Mouse (Mus musculus) myocyte (in vitro differentiated cells): ENCODE results near the gene Aagab. TPM values are rescaled to one million over a fixed set of nuclear protein-coding genes. Genes with fewer than 3 reads are reported as not detected.

ENCODE experiments used
- H3K27me3 ChIP-seq: one replicate; pipeline ENCODE4 v1.6.1; 2011; ENCODE audit not compliant: control insufficient read depth, insufficient read depth, insufficient read length
- H3K36me3 ChIP-seq: one replicate; pipeline ENCODE4 v1.6.1; 2011; ENCODE audit not compliant: control insufficient read depth, insufficient read depth
- H3K4me2 ChIP-seq: one replicate; pipeline ENCODE4 v1.6.1; 2011; ENCODE audit warnings: low read depth, control low read depth
- H3K4me3 ChIP-seq: one replicate; pipeline ENCODE4 v1.5.1; 2011; ENCODE audit warnings: mild to moderate bottlenecking, control low read depth, moderate library complexity
- H3K79me2 ChIP-seq: one replicate; pipeline ENCODE4 v1.6.1; 2011; ENCODE audit not compliant: control insufficient read depth, insufficient read depth
- H3ac ChIP-seq: one replicate; pipeline ENCODE4 v1.6.1; 2011; ENCODE audit not compliant: control insufficient read depth, insufficient read length
- CEBPB ChIP-seq: IDR thresholded peaks from 2 replicates; pipeline ENCODE4 v1.6.1; 2011; ENCODE audit warnings: mild to moderate bottlenecking, moderate library complexity; ENCODE audit not compliant: poor library complexity, insufficient read depth, severe bottlenecking
- E2F4 ChIP-seq: IDR thresholded peaks from one replicate; pipeline ENCODE4 v1.6.1; 2011; ENCODE audit warnings: mild to moderate bottlenecking, control low read depth, moderate library complexity; ENCODE audit not compliant: insufficient read depth
- MAX ChIP-seq: IDR thresholded peaks from one replicate; pipeline ENCODE4 v1.6.1; 2011; ENCODE audit warnings: low read depth, mild to moderate bottlenecking, control low read depth
- MYOD1 ChIP-seq, 3 experiments: IDR thresholded peaks; one replicate each; pipeline ENCODE4 v1.6.1; 2011; ENCODE audit warnings: control low read depth in 2 of 3, low read depth in 2 of 3, mild to moderate bottlenecking in 2 of 3, moderate library complexity in 1 of 3; ENCODE audit not compliant: insufficient read length in 2 of 3, control insufficient read depth in 1 of 3
- MYOG ChIP-seq, 3 experiments: IDR thresholded peaks; one replicate each; pipeline ENCODE4 v1.6.1; 2011; ENCODE audit warnings: control low read depth in 2 of 3, low read depth in 2 of 3, mild to moderate bottlenecking in 2 of 3; ENCODE audit not compliant: insufficient read length in 2 of 3, control insufficient read depth in 1 of 3, insufficient read depth in 1 of 3
- POLR2A ChIP-seq: IDR thresholded peaks from one replicate; pipeline ENCODE4 v1.6.1; 2011; ENCODE audit warnings: low read depth, mild to moderate bottlenecking, control low read depth, moderate library complexity; ENCODE audit not compliant: insufficient read length
- POLR2AphosphoS2 ChIP-seq: IDR thresholded peaks from one replicate; pipeline ENCODE4 v1.6.1; 2011; ENCODE audit warnings: low read depth, control low read depth; ENCODE audit not compliant: insufficient read length
- REST ChIP-seq: IDR thresholded peaks from one replicate; pipeline ENCODE4 v1.6.1; 2011; ENCODE audit warnings: mild to moderate bottlenecking, control low read depth, moderate library complexity; ENCODE audit not compliant: insufficient read depth, insufficient read length
- SRF ChIP-seq: IDR thresholded peaks from one replicate; pipeline ENCODE4 v1.6.1; 2011; ENCODE audit warnings: low read depth; ENCODE audit not compliant: control insufficient read depth, insufficient read length
- TCF12 ChIP-seq: IDR thresholded peaks from one replicate; pipeline ENCODE4 v1.6.1; 2011; ENCODE audit warnings: mild to moderate bottlenecking, control low read depth; ENCODE audit not compliant: poor library complexity, insufficient read depth, severe bottlenecking
- TCF3 ChIP-seq: IDR thresholded peaks from one replicate; pipeline ENCODE4 v1.6.1; 2011; ENCODE audit warnings: low read depth, control low read depth; ENCODE audit not compliant: insufficient read length
- USF1 ChIP-seq: IDR thresholded peaks from one replicate; pipeline ENCODE4 v1.6.1; 2011; ENCODE audit warnings: low read depth, mild to moderate bottlenecking, control low read depth, moderate library complexity
- polyA plus RNA-seq: library from polyadenylated mRNA; unstranded; fragments of >200 nt; fragmentation: generic; extraction: Trizol; gene quantifications from one replicate; pipeline ENCODE4 v1.2.1, GENCODE M21; 2012; ENCODE audit warnings: missing spikeins

Aagab gene
- polyA plus RNA-seq, 1 experiment = 10.4 TPM

GRCm38 (mm10) chr9:63589209-63589608, 13.3 kb upstream of the Aagab start:
- H3K79me2 ChIP-seq = no peaks in the 10 kb centered on the region
- no peaks in the 10 kb centered on the region for H3K27me3 ChIP-seq
- TF ChIP-seq MYOD1 (IDR thresholded peaks at IDR 0.05; ENCODE audit: control insufficient read depth in 1 of 3, insufficient read length in 2 of 3, low read depth in 2 of 3) (no peak), TCF12 (no peak), POLR2AphosphoS2 (no peak), MAX (no peak), MYOG (IDR thresholded peaks at IDR 0.05; ENCODE audit: control insufficient read depth in 1 of 3, insufficient read depth in 1 of 3, insufficient read length in 2 of 3, low read depth in 2 of 3) (no peak), SRF (no peak), USF1 (no peak)
- H3K4me2 ChIP-seq = no peak overlapping the region
- H3K4me3 ChIP-seq = no peak overlapping the region
- no peak overlapping the region for H3ac ChIP-seq
- H3K36me3 ChIP-seq = no peaks in the 10 kb centered on the region

- H3K4me3 ChIP-seq = no peak overlapping the region
- TF ChIP-seq REST (no peak), TCF12 (no peak), SRF (no peak), TCF3 (no peak), MYOD1 (IDR thresholded peaks at IDR 0.05; ENCODE audit: control insufficient read depth in 1 of 3, insufficient read length in 2 of 3, low read depth in 2 of 3) (no peak), USF1 (no peak), MAX (no peak), MYOG (IDR thresholded peaks at IDR 0.05; ENCODE audit: control insufficient read depth in 1 of 3, insufficient read depth in 1 of 3, insufficient read length in 2 of 3, low read depth in 2 of 3) (no peak), POLR2AphosphoS2 (no peak), E2F4 (no peak)
- no peaks in the 10 kb centered on the region for H3K27me3 ChIP-seq
Measured at GRCm38 (mm10) chr9:63590592-63590991, 11.9 kb upstream of the Aagab start.

GRCm38 (mm10) chr9:63591661-63592256, 10.7 kb upstream of the Aagab start:
- TF ChIP-seq SRF (no peak), TCF12 (peak; percentile 28), TCF3 (peak; percentile 58), E2F4 (no peak), MAX (no peak), REST (no peak), POLR2A (no peak), MYOD1 (IDR thresholded peaks at IDR 0.05; ENCODE audit: control insufficient read depth in 1 of 3, insufficient read length in 2 of 3, low read depth in 2 of 3) (peak; percentile 61 to 85 (median 80)), MYOG (IDR thresholded peaks at IDR 0.05; ENCODE audit: control insufficient read depth in 1 of 3, insufficient read depth in 1 of 3, insufficient read length in 2 of 3, low read depth in 2 of 3) (peak; percentile 82 to 93 (median 89))
- H3K4me3 ChIP-seq = no peak overlapping the region
- H3ac ChIP-seq = no peak overlapping the region
- H3K27me3 ChIP-seq = no peaks in the 10 kb centered on the region
- no peaks in the 10 kb centered on the region for H3K79me2 ChIP-seq
- no peaks in the 10 kb centered on the region for H3K36me3 ChIP-seq
- H3K4me2 ChIP-seq = no peak overlapping the region

More at GRCm38 (mm10) chr9:63590592-63590991, 11.9 kb upstream of the Aagab start:
- Histone ChIP-seq H3K79me2 (no peaks in the 10 kb centered on the region), H3K4me2 (no peak overlapping the region), H3ac (no peak overlapping the region), H3K36me3 (no peaks in the 10 kb centered on the region)

- Histone ChIP-seq H3K4me2 (no peak overlapping the region), H3ac (no peak overlapping the region), H3K27me3 (no peaks in the 10 kb centered on the region), H3K79me2 (no peaks in the 10 kb centered on the region), H3K36me3 (no peaks in the 10 kb centered on the region), H3K4me3 (no peak overlapping the region)
- TF ChIP-seq POLR2AphosphoS2 (no peak), TCF12 (no peak), SRF (no peak), MYOD1 (IDR thresholded peaks at IDR 0.05; ENCODE audit: control insufficient read depth in 1 of 3, insufficient read length in 2 of 3, low read depth in 2 of 3) (no peak), MAX (no peak), REST (no peak), POLR2A (no peak), E2F4 (no peak), MYOG (IDR thresholded peaks at IDR 0.05; ENCODE audit: control insufficient read depth in 1 of 3, insufficient read depth in 1 of 3, insufficient read length in 2 of 3, low read depth in 2 of 3) (no peak), CEBPB (no peak), TCF3 (no peak), USF1 (no peak)
Measured at GRCm38 (mm10) chr9:63595032-63595431, 7.4 kb upstream of the Aagab start.

- Histone ChIP-seq H3K36me3 (no peaks in the 10 kb centered on the region), H3K4me3 (no peak overlapping the region), H3K79me2 (no peaks in the 10 kb centered on the region), H3ac (no peak overlapping the region), H3K27me3 (no peaks in the 10 kb centered on the region), H3K4me2 (no peak overlapping the region)
- TF ChIP-seq REST (no peak), E2F4 (no peak), POLR2AphosphoS2 (no peak), CEBPB (no peak)
Measured at GRCm38 (mm10) chr9:63595652-63596051, 6.8 kb upstream of the Aagab start.
